Mouse (Mus musculus) mature B cell (primary cell): ENCODE data around the gene Tulp1.
"Not testable (repeated sequence)": the region's sequence is repeated elsewhere in the genome, so short reads cannot be mapped to it uniquely, and the experiment has no call there.

Experiments used
- in situ Hi-C: fragments of 300-500 bp; cut with MboI; formaldehyde crosslinking; loops from 2 replicates; pipeline ENCODE4 v1.14.3; 2019

Gene Tulp1

DNA sequence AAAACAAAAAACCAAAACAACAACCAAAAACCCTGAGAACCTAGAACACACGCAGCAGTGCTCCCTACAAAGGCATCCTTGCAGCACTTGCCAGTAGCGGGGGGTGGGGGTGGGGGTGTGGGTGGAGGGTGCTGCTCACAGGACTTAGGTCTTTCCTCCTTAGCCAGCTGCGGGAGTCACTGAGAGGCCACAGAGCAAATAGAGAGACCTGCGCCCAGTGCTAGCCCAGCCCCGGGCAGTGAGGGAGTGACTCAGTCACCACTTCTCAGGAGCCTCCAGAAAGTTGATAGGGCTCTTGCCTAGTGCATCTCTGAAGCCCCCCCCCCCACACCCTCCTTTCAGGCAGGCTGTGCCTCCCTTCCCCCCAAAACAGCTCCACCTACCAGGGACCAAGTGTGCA, 4.0 kb upstream of the Tulp1 start:
- in situ Hi-C loops = no loop called here

DNA sequence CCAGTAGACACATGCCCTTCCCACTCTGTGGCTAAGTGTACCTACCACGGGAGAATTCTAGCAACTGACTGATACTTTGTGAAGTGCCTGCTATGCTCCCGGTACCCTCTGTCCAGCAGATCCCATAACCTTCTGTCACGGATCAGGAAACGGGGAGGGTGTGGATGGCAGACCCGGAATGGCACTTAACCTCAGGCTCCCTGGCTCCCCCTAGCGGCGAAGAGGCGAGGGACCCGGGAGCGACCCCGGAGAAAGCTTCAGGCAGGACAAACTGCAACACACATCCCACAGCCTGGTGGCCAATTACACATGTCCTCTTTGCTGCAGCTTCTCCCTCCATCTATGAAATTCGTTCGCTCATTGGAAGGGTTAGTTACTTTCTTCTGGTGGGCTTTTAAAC, 3.4 kb upstream of the Tulp1 start:
- in situ Hi-C loops = no loop called here

DNA sequence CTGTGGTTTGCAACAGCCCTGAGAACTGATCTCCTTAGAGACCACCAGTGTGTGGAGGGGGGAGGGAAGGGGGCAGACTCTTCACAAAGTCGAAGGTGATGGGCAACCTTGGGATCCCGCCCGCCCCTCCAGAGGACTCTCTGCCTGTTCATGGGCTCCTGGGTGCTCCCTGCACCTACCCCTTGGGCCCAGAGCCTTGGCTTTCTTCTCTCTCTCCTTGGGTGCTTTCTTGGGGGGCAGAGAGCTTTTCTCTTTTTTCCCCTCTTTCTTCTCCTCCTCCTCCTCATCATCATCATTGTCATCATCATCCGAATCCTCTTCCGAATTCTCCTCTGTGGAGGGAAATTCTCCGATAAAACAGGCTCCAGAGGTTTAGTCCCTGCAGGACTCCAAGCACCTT, 1.5 kb downstream of the Tulp1 start:
- in situ Hi-C loops = no loop called here

DNA sequence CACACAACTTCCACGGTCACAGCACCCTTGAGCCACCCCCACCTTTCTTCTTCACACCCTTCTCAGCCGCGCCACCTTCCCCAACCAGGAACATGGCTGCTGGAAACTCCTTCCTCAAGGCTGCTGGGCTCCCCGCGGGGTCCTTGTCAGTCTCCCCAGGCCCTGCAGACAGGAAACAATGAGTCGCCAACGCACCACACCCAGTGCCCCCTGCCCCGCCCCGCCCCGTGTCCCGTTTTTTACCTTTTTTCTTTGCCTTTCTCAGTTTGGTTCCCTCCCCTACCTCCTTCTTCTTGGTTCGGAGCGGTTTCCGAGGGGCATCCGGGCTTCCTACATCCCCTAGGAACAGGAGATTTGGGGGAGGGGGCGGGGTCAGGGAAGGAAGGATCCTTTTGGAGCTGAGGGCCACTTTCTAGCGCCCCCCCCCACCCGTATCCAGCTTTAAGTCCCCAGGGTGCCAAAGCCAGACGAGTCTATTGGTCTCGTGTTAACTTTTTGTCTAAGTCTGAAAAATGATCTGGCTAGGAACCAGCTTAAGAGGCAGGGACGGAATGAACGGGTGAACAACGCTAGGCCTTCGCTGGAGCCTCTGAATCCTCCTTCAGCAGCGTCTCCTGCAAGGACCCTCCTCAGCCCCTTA, 2.2 kb downstream of the Tulp1 start:
- in situ Hi-C loops = no loop called here

DNA sequence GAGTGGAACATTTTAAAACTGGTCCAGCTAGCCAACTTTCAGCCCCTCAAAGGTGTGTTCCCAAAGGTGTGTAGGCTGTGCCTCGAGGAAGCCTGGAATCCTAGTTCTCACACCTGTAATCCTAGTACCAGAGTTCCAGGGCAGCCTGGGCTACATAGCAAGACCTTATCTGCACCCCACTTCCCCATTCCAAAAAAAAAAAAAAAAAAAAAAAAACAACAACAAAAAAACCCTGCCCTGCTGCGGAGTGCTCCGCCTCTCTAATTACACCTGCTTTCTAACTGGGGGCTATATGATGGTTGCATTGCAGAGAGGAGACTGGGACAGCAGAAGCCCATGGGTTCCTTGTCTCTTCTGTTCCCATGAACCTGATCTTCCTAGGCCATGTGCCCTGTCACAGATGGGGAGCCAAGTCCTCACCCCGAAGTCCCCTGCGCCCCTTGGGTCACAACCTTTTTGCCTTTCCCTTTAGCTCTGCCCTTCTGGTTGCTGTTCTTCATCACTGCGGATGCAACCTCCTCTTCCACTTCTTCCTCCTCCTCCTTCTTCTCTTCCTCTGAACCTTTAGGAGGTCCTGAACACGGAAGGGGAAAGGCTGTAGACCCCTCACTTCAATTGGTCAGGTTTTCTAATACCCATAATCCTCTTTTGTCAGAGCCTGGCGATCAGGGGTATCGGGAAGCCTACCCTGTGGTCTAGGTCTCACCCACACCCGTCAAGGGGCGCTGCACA, 2.9 kb downstream of the Tulp1 start:
- in situ Hi-C loops = no loop called here

DNA sequence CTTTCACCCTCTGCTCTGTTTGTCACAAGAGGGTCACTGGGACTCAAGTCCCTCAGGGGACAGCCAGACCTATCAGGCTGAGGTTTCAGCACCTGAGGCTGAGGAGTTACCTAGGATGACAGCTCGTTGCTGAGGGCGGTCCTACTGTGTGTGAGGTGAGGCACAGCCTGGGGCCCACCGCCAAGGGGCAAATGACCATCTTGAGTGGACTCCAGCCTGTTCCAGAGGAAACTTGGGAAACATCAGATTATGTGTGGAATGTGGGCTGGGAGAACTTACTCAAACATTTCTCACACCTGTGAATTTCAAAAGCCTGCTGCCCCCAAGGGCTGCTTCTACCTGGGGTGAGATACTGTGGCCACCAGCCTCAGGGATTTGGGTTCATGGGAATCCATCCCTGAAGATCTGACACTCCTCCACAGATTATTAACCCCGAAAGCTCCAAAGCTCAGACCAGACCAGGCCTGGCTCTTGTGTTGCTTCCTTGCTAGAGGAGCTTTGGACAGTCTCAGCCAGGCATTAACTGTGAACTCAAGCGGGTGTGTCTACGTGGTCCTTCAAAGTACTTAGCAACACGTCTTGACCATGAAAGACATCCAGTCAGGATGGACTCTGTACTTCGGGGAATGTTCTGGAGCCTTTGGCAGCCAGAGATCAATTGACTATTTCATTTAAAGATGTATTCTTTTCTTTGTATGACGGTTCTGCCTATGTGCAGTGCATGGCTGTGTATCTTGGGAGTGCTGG, 4.3 kb downstream of the Tulp1 start:
- in situ Hi-C loops = no loop called here

DNA sequence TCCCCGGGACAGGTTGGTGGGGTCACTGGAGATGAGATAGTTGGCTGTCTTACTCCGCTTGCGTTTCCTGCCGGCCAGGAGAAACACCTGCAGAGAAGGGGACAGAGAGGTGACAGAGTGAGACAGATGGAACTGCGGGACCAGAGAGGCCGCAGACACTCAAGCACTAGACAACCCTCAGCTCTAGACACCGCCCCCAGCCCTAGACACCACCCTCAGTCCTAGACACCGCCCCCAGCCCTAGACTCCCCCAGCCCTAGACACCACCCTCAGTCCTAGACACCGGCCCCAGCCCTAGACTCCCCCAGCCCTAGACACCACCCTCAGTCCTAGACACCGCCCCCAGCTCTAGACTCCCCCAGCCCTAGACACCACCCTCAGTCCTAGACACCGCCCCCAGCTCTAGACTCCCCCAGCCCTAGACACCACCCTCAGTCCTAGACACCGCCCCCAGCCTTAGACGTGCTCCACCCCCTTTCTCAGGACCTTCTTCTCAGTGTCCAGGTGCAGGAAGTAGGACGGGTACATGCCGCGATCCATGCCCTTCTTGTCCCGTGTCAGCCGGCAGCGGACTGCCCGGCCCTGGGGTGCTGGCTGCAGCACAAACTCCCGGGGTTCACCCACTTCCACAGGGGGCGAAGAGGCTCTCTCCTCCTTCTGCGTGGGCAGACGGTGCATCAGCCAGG, 6.3 kb downstream of the Tulp1 start:
- in situ Hi-C loops = not testable (repeated sequence)

DNA sequence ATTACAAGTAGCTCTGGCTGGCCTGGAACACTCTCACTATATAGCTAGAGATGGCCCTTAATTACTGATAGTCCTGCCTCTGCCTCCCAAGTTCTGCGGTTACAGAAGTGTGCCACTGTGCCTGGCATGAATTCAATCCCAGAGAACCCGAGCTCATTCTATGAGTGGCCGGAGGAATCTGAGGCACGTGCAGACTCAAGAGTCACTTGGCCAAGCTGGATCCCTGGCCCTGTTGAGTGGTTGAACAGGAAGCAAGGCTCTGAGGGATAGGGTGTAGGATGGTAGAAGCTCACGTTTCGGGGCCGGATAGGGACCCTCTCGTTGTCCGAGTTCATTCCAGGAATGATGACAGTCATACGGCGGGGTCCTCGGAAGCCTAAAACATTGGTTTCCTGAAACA, 9.2 kb downstream of the Tulp1 start:
- in situ Hi-C loops = no loop called here

DNA sequence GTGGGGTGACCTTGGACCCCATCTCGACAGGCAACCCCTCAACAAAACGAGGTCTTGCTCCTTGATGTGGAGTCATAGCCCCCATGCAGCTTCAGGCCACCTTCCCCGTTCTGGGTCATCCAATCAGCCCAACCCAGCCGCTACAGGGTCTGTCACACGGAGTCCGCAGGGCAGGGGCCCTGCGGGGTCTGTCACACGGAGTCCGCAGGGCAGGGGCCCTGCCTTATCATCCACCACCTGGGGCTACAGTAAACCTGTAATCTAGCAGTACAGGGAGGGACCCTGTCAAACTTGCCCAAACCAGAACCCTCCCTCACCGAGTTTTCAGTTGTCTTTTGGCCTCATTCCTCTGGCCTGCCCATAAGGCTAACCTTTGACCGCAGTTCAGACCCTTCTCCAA, 13.0 kb downstream of the Tulp1 start:
- in situ Hi-C loops = no loop called here

DNA sequence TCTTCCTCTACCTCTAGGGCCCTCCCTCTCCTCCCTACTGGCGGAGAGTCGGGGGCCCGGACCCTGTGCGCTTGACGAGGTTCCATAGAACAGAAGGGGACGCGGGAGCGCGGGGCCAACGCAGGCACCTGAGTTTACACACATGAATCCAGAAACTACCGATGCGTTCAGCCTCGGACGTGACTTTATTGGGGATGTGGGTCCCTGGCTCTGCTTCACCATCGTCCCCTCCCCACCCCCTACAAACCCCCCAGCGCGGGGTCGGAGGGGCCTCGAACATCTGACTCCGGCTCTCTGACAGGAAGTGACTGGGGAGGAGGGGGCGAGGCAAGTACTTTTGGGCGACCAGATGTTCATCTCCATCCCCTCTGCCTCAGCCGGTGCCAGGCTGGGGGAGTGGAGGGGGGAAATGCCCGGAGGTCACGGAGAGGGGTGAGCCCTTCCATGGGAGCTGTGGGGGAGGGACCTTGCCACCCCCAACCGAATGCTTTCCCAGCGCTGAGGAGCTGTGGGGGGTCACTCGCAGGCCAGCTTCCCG, 13.6 kb downstream of the Tulp1 start:
- in situ Hi-C loops = no loop called here

DNA sequence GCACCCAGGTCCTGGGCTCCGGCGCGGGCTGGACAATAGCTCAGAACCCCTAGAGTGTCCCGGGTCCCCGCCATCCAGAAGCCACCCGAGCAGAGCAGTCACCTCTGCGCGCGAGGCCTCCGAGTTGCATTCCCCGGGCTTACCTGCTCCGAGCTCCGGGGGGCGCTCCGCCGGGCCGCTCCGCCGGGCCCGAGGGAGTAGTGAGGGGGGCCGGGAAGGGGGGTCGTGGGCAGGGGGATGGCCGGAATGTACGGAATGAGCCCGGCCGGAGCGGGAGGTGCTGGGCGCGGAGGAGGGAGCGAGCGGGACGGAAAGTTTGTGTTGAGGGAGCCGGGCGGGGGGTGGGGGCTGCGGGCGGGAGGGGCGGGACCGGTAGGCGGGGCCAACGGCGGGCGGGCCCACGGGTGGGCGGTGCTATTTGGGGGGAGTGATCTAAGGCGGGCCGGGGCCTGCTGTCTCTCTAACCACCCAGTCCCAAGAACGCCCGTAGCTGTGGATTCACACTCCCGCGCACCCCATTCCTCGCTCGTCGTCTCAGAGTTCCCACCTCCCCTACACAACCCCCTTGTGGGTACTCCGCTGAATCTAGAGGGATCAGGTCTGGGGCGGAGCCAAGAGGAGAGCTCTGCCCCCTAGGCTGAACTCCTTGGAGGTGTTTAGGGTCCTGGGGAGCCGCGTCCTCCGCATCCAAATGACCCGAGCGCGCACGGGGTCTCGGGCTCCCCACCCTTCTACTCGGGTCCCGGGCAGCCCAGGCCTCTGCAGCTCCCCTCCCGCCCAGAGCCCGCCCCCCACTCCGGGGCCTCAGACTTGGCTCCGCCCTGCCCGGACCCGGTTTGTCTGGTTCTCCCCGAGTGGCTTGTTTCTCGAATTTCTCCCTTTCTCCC, 14.3 kb downstream of the Tulp1 start, which contains the start of gene Tead3:
TSS of gene Tead3 (minus strand) at position 352 of the 887 bp plus-strand sequence.
- in situ Hi-C loops = no loop called here

DNA sequence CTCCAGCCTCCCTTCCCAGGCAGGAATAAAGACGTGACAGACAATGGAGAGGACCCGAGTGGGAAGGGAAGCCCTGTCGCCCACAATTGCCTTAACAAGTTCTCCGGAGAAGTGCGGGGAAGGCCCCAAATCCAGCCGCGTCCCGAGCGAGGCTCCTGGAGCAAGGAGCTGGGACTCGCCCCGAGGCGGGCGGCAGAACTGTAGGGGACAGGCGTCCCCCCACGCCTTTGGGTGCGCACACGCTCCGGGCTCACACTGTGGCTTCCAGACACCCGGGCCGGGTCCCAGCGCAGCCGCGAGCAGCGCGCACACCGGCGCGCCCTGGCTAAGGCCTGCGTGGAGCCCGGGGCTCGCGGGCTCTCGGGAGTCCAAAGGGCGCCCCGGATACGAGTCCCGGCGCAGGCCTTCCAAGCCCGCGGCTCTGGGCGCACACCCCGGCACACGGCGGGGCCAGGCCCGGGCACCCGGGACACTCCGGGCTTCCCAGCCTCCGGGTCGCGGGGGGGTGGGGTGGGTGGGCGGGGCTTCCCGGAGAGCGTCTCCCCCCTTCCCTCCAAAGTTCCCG, 15.0 kb downstream of the Tulp1 start:
- in situ Hi-C loops = no loop called here

DNA sequence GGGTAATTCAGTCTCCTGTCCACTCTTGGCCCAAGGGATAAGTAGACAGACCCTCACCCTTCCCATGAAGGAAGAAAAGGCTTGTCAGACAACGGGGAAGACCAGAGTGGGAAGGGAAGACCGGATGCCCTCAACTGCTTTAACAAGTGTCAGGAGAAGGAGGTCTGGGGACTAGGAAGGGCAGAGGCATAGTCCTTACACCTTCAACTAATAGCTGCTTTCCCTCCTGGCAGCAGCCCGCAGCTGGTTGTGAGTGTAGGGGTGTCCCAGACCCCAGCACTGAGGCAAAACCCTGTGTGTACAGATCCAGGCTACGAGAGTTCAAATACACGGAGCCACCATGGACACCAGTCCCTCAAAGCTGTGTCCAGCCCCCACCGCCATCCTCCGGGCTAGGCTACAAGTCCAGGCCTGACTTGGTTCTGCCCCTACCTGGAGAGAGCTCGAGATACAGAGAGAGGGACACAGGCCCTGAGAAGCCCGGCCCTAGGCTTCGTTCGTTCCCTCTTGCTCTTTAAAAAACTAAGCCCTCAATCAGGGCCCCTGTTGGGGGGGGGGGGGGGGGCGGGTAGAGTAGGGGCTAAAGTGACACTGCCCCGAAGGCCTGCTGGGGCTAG, 15.7 kb downstream of the Tulp1 start:
- in situ Hi-C loops = no loop called here

DNA sequence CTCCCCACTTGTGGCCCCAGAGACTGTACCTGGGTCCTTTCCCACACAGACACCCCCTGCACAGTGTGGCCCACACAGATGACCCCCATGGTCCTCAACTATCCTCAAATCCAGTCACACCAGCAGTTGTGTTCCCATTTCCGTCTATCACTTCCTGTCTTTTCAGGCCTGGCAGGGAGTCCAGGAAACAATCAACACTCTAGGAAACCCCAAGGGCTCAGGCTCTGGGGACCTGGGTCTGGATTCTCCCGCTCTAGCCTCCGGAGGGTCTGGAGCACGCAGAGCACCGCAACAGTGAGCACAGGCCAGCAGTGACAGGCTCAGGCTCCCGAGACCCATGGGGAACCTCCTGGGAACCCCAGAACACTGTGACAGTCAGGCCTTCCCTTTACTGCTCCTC, 16.8 kb downstream of the Tulp1 start:
- in situ Hi-C loops = no loop called here

DNA sequence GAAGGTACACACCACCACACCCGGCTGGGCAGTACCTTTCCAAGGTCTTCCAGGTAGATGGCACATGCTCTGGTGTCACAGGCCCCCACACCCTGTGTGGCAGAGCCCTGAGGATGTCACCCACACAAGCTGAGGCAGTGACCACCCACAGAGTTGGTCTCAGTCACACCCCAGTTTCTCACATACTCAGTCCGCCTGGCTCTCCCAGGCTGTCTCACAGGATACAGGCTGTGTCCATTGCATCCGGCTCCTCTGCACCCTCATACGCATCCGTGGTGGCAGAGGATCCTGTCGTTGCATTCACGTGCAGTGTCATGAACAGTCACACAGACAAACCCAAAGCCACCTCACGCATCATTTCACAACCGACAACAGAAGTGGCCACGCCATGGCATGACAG, 17.7 kb downstream of the Tulp1 start:
- in situ Hi-C loops = no loop called here

DNA sequence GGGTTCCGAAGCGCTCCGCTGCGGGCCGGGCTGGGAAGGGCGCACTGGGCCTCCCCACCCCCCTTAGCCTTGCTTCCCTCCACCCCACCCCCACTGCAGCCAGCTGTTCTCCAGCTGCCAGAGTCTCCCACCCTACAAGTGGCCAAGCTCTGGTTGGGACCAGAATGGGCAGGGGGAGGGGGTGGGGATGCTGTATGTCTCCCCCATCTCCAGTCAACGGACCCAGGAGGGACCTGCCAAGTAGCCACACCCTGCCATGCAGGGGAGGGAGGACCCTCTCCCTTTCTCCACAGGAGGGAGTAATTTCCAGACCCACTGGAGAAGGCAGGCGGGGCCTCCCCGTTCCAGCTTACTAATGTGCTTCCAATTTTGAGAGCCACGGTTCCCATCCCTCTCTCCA, 19.1 kb downstream of the Tulp1 start:
- in situ Hi-C loops = no loop called here

DNA sequence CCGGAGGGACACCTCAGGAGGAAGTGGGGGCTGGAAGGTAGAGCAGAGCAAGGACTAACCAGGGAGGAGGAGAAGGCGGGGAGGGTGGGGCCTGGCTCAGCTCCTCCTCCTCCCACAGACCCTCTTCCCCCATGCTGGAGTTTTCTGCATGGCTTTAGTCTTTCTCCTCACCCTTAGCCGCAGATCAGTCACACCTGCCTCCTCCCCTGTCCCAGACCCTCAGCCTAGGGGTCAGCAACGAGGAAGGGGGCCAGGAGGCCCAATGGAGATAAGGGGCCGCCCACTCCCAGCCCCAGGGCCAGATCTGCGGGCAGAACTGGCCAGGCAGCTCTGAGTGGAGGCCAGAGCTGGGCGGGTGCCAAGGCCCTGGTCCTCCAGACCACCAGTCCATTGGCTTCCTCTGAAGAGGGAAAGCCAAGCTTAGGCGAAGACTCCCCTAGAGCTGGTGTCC, 19.7 kb downstream of the Tulp1 start:
- in situ Hi-C loops = no loop called here

DNA sequence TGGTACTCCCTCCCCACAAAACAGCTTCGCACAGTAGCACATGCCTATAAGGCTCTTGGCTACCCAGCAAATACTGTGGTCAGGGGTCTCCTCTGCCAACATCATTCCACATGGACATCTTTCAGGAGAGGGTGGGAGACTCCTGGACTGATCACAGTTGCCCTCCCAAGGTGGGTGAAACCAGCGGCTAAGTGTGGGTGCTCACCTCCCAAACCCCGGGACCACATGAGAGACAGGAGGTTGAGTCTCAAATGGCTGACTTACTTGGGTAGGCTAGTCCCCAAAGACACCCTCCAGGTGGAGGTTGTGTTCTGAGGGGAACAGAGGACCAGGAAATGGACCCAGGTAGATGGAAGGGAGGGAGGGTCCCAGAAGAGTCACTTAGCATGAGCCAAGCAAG, 20.4 kb downstream of the Tulp1 start:
- in situ Hi-C loops = no loop called here

DNA sequence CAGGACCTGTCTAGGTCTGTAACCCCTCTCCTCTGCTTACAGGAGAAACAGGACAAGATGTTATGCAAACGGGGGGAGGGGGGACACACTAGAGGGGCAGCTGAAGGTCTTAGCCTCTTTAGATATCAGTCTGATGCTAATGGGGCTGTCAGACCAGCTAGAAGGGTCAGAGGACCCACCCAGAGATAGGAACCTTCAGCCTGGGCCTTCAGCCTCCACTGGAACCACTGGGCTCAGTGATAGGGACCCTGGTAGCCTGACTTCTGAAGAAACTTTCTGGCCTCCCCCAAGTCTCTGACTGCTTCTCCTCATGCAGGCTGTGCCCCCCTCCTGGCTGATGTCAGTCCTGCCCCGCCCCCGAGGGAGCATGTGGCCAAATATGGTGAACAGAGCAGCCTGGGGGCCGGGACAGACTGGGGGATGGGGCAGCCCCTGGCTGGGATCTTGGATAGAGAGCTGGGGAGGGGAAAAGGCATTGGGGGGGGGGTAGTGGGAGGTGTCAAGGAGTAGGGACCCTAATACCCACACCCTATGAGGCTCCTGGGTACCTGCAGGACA, 20.9 kb downstream of the Tulp1 start:
- in situ Hi-C loops = no loop called here

DNA sequence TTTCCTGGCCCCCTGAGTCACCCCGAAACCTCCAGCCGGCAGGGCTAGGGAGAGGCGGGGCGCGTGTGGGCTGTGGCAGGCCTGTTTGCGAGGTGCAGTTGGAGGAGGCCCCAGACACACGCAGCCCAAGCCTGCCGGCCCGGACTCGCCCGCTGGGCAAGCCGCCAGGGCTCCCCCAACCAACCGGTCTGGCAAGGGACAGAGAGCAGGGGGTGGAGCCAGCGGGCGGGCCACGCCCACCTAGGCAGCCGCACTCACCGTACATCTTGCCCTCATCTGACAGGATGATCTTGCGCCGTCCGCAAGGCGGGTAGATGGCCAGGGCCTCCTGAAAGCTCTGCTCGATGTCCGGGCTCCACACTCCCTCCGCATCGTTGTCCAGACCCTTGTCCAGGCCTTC, 23.9 kb downstream of the Tulp1 start:
- in situ Hi-C loops = no loop called here
